Mouse (Mus musculus) small intestine, adult 2 months (tissue): ENCODE results near the gene Plxnb1.

ENCODE experiments used
- CTCF ChIP-seq: fragments of 200-500 bp; IDR thresholded peaks from 2 replicates; pipeline ENCODE4 v1.5.1; 2012; ENCODE audit warnings: low read depth, mild to moderate bottlenecking, control low read depth, inconsistent platforms, low read length, moderate library complexity, mixed read lengths; ENCODE audit not compliant: insufficient replicate concordance, insufficient read length; ENCODE audit errors: extremely low read depth
- POLR2A ChIP-seq: fragments of 200-500 bp; IDR thresholded peaks from 2 replicates; pipeline ENCODE4 v1.6.1; 2012; ENCODE audit warnings: low read depth, mild to moderate bottlenecking, control low read depth, inconsistent platforms, low read length, moderate library complexity

GRCm38 (mm10) chr9:109167316-109167715, 72.1 kb downstream of the Plxnb1 start:
- no peak for TF ChIP-seq POLR2A
- TF ChIP-seq CTCF: no peak
